Mouse (Mus musculus) forebrain, embryonic 11.5 days (tissue): ENCODE data around the gene Cdkn1b. TPM values are rescaled to one million over a fixed set of nuclear protein-coding genes. Genes with fewer than 3 reads are reported as not detected.

ENCODE experiments used
- polyA plus RNA-seq: library from polyadenylated mRNA; unstranded; fragments of >200 nt; fragmentation: Nextera tagmentation; extraction: Ambion mirVana; gene quantifications from 2 replicates; pipeline ENCODE4 v1.2.1, GENCODE M21; 2014

Gene Cdkn1b
- polyA plus RNA-seq, 1 experiment from 2014 or later = 27.3 TPM

Other genes with a start within 250 kb of the Cdkn1b start
- gene Dusp16, start 127.8 kb upstream of the Cdkn1b start, polyA plus RNA-seq = 24.9 and 28.3 TPM in 2 replicates
- gene Crebl2, start 90.2 kb upstream of the Cdkn1b start, polyA plus RNA-seq = 0.87 and 1.1 TPM in 2 replicates
- 31.2 and 33.8 TPM in 2 replicates for gene Gpr19, start 21.8 kb upstream of the Cdkn1b start, polyA plus RNA-seq
- 3.0 and 3.1 TPM in 2 replicates for gene Apold1, start 61.3 kb downstream of the Cdkn1b start, polyA plus RNA-seq
- 105 and 107 TPM in 2 replicates for gene Ddx47, start 91.2 kb downstream of the Cdkn1b start, polyA plus RNA-seq
- 2.7 and 4.5 TPM in 2 replicates for gene Gprc5a, start 145.2 kb downstream of the Cdkn1b start, polyA plus RNA-seq
- gene Gprc5d, start 197.9 kb downstream of the Cdkn1b start, polyA plus RNA-seq = not detected in 2 replicates